Mouse (Mus musculus): ENCODE results near the gene Ccdc170. TPM values are rescaled to one million over a fixed set of nuclear protein-coding genes. Genes with fewer than 3 reads are reported as not detected.
"Not testable (repeated sequence)": the region's sequence is repeated elsewhere in the genome, so short reads cannot be mapped to it uniquely, and the experiment has no call there.

The Ccdc170 gene
- total RNA-seq (2021), result under 1 TPM; 0.44 to 0.47 TPM
- long read RNA-seq, experiment 1, partial matches to known transcripts, result 0 of 1 reads
- long read RNA-seq, experiment 1, other reads (novel, unspliced or antisense), result 1 of 1 reads
- long read RNA-seq, experiment 2, partial matches to known transcripts, result 0 of 1 reads
- long read RNA-seq, experiment 2, other reads (novel, unspliced or antisense), result 1 of 1 reads

DNA sequence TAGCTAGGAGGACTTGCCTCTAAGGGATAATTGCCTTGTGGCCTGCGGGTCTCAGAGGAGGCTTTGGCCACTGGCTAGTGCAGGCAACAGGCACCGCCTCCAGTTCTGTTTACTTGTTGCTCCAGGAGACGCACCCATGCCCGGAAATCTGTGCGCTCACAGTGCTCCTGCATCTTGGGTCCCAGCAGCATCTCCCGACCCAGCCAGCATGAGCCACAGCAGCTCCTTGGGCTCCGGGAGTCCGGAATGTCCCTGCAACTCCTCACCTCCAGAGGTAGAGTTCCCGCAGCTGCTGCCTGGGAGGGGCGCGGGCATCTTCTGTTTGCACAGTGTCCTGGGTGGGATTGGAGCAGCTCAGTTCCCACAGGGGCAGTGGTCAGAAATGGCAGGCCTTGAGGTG, at the start of gene Ccdc170:
Gene Ccdc170 (plus strand): TSS at position 148 of the 400 bp plus-strand sequence.
- intact Hi-C loops (cut with DNase I; ENCODE audit: low total_unique reads), result no loop called here
- DNase-seq, result peak; percentile 32

DNA sequence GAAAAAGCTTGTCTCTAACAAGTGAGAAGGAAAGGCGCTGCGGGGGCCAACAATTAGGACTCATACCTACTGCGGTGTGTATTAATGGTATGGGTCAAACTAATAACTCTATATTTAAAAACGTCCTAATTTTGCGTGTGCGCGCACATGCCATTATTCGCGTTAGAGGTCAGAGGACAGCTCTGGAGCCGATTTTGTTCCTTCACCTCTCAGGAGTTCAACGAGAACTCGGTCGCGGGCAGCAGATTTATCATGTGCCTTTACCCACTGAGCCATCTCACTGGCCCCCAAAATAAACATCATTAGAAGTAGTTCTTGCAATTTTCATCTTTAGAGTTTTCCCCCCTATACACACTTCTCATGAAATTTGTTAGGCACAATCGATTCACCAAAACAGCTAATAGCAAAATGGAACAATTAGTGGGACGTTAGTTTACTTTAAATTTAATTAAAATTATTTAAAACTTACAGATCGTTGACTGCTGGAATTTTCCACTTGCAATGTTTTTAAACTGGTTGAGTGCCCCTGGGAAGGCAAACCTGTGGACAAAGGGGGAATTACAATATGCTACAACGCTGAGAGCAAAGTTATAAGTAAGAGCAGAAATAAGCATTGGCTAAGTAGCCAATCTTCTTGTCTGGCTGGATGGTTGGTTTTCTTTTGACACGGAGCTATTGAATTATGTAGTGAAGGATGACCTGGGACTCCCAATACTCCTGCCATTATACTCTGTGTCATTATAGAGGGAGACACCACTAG, 49.1 kb upstream of the Ccdc170 start:
- no peak for DNase-seq
- intact Hi-C loops (cut with DNase I; ENCODE audit: low total_unique reads), result no loop called here

DNA sequence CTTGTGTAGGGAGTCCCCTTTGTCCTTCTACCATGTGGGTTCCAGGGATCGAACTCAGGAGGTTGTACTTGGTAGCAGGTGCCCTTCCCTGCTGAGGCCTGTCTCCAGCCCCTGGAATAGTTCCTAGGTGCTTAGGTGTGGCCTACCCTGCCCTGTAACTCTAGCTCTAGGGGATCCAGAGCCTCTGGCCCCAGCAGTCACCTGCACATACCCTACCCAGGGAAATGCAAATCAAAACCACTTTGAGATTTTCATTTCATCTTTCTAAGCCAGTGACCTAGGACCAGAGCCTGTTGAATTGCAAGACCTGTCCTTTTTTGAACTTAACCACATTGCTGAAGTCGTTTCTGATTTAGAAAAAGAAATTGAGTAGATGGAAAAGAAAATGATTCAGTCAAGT, 48.4 kb upstream of the Ccdc170 start:
- DNase-seq; intact Hi-C loops (cut with DNase I; ENCODE audit: low total_unique reads): not testable (repeated sequence)

DNA sequence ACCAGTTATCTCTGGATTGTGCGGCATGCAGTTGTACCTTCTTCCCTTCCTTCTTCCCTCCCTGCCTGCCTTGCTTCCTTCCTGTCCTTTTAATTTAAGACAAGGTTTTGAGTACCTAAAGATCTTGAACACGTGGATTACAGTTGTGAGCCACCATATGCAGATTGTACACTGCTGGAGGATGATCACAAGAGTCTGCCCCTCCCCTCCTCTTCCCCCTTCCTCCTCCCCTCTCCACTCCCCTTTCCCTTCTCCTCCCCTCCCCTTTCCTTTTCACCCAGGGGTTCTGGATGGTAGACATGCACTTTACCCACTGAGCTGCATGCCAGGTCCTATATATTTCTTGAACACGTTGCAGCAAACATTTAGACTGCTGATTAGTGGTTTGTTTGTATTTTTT, 46.9 kb upstream of the Ccdc170 start:
- no peak for DNase-seq
- intact Hi-C loops (cut with DNase I; ENCODE audit: low total_unique reads), result no loop called here

DNA sequence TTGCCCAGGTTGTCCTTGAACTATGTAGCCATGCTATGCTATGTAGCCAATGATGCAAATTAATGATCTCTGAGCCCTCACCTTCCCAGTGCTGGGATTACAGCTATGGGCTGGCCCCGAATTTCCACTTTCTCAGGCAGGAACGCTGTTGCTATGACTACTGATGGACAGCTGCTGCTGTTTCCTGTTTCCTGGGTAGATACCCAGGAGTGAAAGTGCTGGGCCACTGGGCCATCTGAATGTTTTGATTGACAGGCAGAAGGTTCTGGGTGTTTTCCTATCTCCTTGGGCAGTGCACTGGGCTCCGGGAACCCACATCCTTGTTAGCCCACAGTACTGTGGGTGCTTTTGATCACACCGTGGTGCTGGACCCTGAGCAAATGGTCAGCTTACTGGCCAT, 25.9 kb upstream of the Ccdc170 start:
- no peak for DNase-seq
- intact Hi-C loops (cut with DNase I; ENCODE audit: low total_unique reads), result no loop called here

GRCm38 (mm10) chr10:4460201-4460600, 22.1 kb upstream of the Ccdc170 start:
- no peak for DNase-seq
- intact Hi-C loops (cut with DNase I; ENCODE audit: low total_unique reads), result no loop called here

DNA sequence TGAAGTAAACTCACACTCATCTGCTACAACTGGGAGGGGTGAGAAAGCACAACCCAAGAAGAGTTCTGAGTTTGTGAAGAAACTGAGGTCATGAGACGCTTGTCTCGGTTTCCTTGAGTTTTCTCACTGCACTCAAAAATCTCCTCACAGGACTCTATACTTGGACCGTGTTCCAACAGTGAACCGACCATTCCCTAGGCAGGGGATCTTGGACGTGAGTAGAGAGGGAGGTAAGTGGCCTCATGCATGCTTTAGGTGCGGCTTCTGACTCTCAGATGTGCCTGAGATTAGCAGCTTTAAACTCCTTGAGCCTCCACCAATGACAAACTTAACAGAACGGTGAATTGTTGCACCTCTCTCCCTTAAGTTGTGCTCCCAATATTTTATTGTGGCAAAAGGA, 16.5 kb upstream of the Ccdc170 start:
- DNase-seq, result no peak
- intact Hi-C loops (cut with DNase I; ENCODE audit: low total_unique reads), result no loop called here

DNA sequence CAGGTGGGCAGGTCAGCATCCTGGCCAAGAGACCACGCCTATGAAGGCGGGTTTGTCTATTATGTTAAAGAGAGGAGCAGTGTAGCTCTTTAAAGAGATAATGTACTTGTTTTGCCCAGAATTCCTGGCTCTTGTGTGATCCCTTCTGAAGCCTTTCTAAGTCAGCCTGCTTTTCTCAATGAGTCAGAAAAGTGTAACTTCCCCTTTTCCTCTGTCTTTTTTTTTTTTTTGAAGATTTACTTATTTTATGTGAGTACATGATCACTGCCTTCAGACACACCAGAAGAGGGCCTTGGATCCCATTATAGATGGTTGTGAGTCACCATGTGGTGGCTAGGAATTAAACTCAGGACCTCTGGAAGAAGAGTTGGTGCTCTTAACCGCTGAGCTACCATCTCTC, 12.9 kb upstream of the Ccdc170 start:
- intact Hi-C loops (cut with DNase I; ENCODE audit: low total_unique reads), result no loop called here

DNA sequence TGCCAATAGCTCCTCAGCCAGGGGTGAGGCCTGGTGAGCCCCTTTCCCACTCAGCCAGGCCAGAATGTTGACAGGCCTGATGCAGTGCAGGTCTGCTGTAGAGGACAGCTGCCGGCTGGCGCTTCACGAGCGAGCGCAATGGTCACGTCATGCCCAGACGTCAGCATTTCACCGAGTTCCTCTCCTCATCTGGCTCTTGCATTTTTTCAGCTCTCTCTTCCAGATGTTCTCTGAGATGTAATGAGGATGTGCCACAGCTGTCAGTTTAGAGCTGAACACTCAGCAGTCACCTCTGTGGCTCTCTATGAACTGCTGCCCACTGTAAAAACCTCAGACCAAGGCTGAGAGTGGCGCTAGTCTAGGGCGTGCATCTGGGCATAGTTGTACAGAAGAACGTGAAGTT, 8.7 kb upstream of the Ccdc170 start:
- DNase-seq, result no peak
- intact Hi-C loops (cut with DNase I; ENCODE audit: low total_unique reads), result no loop called here

More for the DNA sequence above, 12.9 kb upstream of the Ccdc170 start:
- no peak for DNase-seq

- intact Hi-C loops (cut with DNase I; ENCODE audit: low total_unique reads), result no loop called here
- no peak for DNase-seq
Measured at GRCm38 (mm10) chr10:4475431-4475830, 6.9 kb upstream of the Ccdc170 start.

DNA sequence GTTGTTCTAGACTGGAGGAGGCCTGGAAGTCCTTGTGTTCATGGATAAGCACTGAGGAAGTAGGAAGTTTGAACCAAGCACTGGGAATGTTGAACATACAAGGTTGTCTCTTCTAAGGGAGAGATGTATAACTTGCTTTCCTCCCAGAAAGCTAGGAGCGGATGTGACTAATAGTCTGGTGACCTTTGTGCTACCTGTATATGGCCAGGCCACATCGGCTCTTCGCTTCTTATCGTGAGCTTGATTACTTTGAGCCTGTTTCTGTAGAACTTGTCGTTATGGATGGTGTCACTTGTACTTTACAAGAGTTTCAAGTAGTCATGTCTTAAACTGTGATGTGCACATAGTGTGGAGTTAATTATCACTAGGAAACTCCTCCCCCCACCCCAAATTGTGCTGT, 5.7 kb upstream of the Ccdc170 start:
- no peak for DNase-seq
- intact Hi-C loops (cut with DNase I; ENCODE audit: low total_unique reads), result no loop called here

GRCm38 (mm10) chr10:4480929-4481328, 1.4 kb upstream of the Ccdc170 start:
- intact Hi-C loops (cut with DNase I; ENCODE audit: low total_unique reads), result no loop called here
- no peak for DNase-seq

DNA sequence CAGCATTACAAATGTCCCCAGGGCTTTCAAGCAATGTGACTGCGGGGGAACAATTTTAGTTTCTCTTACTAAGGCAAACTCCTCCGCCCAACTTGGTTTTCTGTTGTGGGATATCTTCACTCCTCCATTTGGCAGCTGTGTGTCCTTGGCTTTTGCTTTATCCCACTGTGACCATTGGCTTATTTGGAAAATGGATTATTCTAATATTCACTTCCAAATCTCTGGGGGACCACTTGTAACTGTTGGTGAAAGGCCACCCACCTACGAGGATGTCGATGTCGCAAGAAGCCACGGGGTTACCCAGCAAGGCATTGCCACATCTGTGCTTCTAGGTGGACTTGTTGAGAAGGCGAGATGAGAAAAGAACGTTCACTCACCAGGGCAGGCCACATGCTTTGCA, 607 bp upstream of the Ccdc170 start:
- intact Hi-C loops (cut with DNase I; ENCODE audit: low total_unique reads), result no loop called here
- peak; percentile 19 for DNase-seq

GRCm38 (mm10) chr10:4483848-4484247, 1.5 kb downstream of the Ccdc170 start:
- DNase-seq, result no peak
- intact Hi-C loops (cut with DNase I; ENCODE audit: low total_unique reads), result no loop called here

- intact Hi-C loops (cut with DNase I; ENCODE audit: low total_unique reads), result no loop called here
- DNase-seq, result no peak
Measured at GRCm38 (mm10) chr10:4484986-4485385, 2.7 kb downstream of the Ccdc170 start.

DNA sequence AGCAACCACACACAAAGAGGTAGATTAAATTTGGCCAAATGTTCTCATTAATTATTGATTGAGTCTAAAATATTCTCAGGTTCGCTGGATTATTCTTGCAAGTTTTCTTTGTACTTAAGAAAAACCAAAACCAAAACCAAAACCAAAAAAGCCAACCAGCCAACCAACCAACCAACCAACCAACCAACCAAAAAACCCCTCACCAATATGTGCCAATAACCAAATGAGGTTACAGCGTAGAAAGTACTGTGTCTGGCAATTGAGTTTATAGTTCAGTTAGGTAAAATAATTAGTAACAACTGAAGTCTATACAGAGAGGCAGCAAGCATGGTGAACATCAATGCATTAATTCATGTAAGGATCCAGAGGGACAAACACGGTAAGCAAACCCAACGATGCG, 7.6 kb downstream of the Ccdc170 start:
- no peak for DNase-seq
- intact Hi-C loops (cut with DNase I; ENCODE audit: low total_unique reads), result no loop called here

- DNase-seq, result no peak
- intact Hi-C loops (cut with DNase I; ENCODE audit: low total_unique reads), result no loop called here
Measured at GRCm38 (mm10) chr10:4491281-4491680, 9.0 kb downstream of the Ccdc170 start.

GRCm38 (mm10) chr10:4492045-4492444, 9.7 kb downstream of the Ccdc170 start:
- no peak for DNase-seq
- intact Hi-C loops (cut with DNase I; ENCODE audit: low total_unique reads), result no loop called here

- no peak for DNase-seq
- intact Hi-C loops (cut with DNase I; ENCODE audit: low total_unique reads), result no loop called here
Measured at GRCm38 (mm10) chr10:4492909-4493308, 10.6 kb downstream of the Ccdc170 start.

DNA sequence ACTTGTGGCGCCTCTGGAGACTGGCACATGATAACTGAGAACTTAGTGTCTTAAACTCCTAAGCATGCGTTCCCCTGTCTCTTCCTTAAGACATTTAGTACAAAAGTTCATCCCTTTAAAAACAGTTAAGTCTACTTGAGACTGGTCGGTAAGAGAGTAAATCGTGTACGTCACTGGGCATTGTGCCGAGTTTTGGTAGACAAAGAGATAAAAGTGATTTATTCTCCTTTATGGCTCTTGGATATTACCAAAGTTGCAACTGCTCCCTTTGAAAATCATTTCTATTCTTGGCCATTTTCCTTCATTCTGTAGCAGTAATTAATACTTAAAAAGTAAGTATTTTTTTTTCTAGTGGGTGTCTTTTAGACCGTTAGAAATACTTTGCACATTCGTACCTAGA, 20.9 kb downstream of the Ccdc170 start:
- intact Hi-C loops (cut with DNase I; ENCODE audit: low total_unique reads), result no loop called here
- DNase-seq, result no peak

DNA sequence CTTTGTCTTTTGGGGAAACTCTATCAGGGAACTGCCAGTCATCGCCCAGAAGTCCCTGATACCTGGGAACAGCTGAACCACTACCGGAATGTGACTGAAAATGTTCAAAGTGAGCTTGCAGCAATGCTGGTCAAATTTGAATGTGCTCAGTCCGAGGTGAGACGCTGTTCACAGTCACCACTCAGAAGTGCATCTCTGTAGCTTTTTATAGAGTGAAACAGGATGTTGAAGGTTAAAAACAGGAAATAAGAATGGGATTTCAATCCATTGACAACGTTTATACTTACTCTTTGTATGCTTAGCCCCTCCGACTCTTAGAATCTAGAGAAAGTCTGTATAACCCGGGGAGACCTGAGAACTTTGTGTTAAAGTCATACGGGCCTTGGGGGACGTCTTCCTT, 30.4 kb downstream of the Ccdc170 start:
- intact Hi-C loops (cut with DNase I; ENCODE audit: low total_unique reads), result no loop called here

More for the DNA sequence above, 30.4 kb downstream of the Ccdc170 start:
- DNase-seq, result no peak
